Comparison of ENCODE assay signal across 10 mouse cellular contexts in genomic region chr13:102865494-102865893, GRCm38 (mm10).
A peak's percentile ranks its signal among the peaks of the same experiment; 100 is the strongest.
DNase-seq lines count a peak whose midpoint lies in the region; ATAC-seq and TF ChIP-seq lines count a peak whose summit lies in the region.
"Had no signal": no experiment of that assay in that cellular context is flagged by ENCODE, and none has a peak within 500 bp of the region (broad histone marks: within the 10 kb centered on the region; RNA-seq: fewer than 3 reads in every experiment).

No protein-coding gene starts in this region.

- H3K4me2 ChIP-seq in kidney, embryonic 16.5 days (replicated peaks; ENCODE audit: low read depth, low read length), result no peak overlapping the region
- no peak overlapping the region for H3K4me2 ChIP-seq in stomach, postnatal 0 days (replicated peaks; ENCODE audit: low read depth)
- H3K4me2 ChIP-seq: neural tube, embryonic 12.5 days had no signal

- peak; percentile 40; the same call in 1 of the 2 replicates for ATAC-seq in kidney, embryonic 16.5 days (ENCODE audit: low FRiP score, low TSS enrichment)
- no peak for ATAC-seq in stomach, postnatal 0 days (ENCODE audit: low FRiP score, low TSS enrichment)

- peaks cover 10% of the 10 kb centered on the region for H3K9me3 ChIP-seq in kidney, embryonic 16.5 days (ENCODE audit: low read length)
- no peaks in the 10 kb centered on the region for H3K9me3 ChIP-seq in stomach, postnatal 0 days (ENCODE audit: control insufficient read depth, low read length)

- no peak overlapping the region; the same call in 1 of the 2 replicates for H3K9ac ChIP-seq in heart, adult 2 months (ENCODE audit: low read depth, low read length)
- peak overlapping the region; percentile 49; the same call in 1 of the 2 replicates for H3K9ac ChIP-seq in kidney, embryonic 16.5 days (replicated peaks; ENCODE audit: low read length)
- no peak overlapping the region for H3K9ac ChIP-seq in stomach, postnatal 0 days (ENCODE audit: low read length)
- H3K9ac ChIP-seq: neural tube, embryonic 12.5 days had no signal

- DNase-seq in heart, adult 2 months, result no peak
- no peak for DNase-seq in heart, postnatal 36 days
- no peak for DNase-seq in kidney, postnatal 25 days
- no peak for DNase-seq in spleen, adult 2 months (ENCODE audit: low read depth in 1 of 2, low spot score in 2 of 2)
- no peak for DNase-seq in spleen, postnatal 10 days (ENCODE audit: low spot score in 2 of 2)
- no peak for DNase-seq in stomach, postnatal 0 days (ENCODE audit: low spot score)
- no peak for DNase-seq in right cerebral cortex, postnatal 4 days
- DNase-seq: right cerebral cortex, postnatal 25 days had no signal

- TF ChIP-seq EP300 in heart, adult 2 months (IDR thresholded peaks at IDR 0.05; ENCODE audit: insufficient read depth, low read depth, low read length), result no peak
- no peak for TF ChIP-seq EP300 in stomach, postnatal 0 days (optimal IDR thresholded peaks at IDR 0.05)

- H3K4me1 ChIP-seq in heart, adult 2 months (ENCODE audit: control insufficient read depth, insufficient read depth, low read length), result peaks cover 20% of the 10 kb centered on the region
- H3K4me1 ChIP-seq in kidney, embryonic 16.5 days (ENCODE audit: insufficient read depth, low read length), result peaks cover 25% of the 10 kb centered on the region
- no peaks in the 10 kb centered on the region for H3K4me1 ChIP-seq in spleen, adult 2 months (ENCODE audit: control insufficient read depth, insufficient read depth, insufficient read length)
- H3K4me1 ChIP-seq in stomach, postnatal 0 days (replicated peaks; ENCODE audit: control insufficient read depth, insufficient read depth), result no peaks in the 10 kb centered on the region

- WGBS in heart, adult 2 months, result 41% methylated on average over 3 of the region's 3 CpGs
- WGBS in kidney, embryonic 16.5 days, result 46% methylated on average over 3 of the region's 3 CpGs
- 76% methylated on average over 3 of the region's 3 CpGs for WGBS in spleen, adult 2 months
- WGBS in stomach, postnatal 0 days, result 44% methylated on average over 3 of the region's 3 CpGs

- peaks cover 31% of the 10 kb centered on the region for H3K36me3 ChIP-seq in heart, adult 2 months (ENCODE audit: control insufficient read depth, insufficient read depth, low read length)
- peaks cover 5% of the 10 kb centered on the region; the same call in 1 of the 2 replicates for H3K36me3 ChIP-seq in kidney, embryonic 16.5 days (ENCODE audit: insufficient read depth, low read length)
- no peaks in the 10 kb centered on the region for H3K36me3 ChIP-seq in spleen, adult 2 months (ENCODE audit: control insufficient read depth, insufficient read depth, low read length)
- H3K36me3 ChIP-seq in stomach, postnatal 0 days (ENCODE audit: control insufficient read depth, insufficient read depth, low read length), result no peaks in the 10 kb centered on the region
- H3K36me3 ChIP-seq: neural tube, embryonic 12.5 days had no signal

- no peak for TF ChIP-seq POLR2A in heart, adult 2 months (IDR thresholded peaks at IDR 0.05; ENCODE audit: insufficient read depth, low read depth, low read length)
- no peak for TF ChIP-seq POLR2A in spleen, adult 2 months (IDR thresholded peaks at IDR 0.05; ENCODE audit: low read depth, low read length)

- no peaks in the 10 kb centered on the region for H3K27me3 ChIP-seq in heart, adult 2 months (ENCODE audit: control insufficient read depth, insufficient read depth, low read length)
- H3K27me3 ChIP-seq in kidney, embryonic 16.5 days (ENCODE audit: insufficient read depth, low read length), result no peaks in the 10 kb centered on the region
- no peaks in the 10 kb centered on the region for H3K27me3 ChIP-seq in spleen, adult 2 months (ENCODE audit: control insufficient read depth, insufficient read depth, low read length)
- H3K27me3 ChIP-seq in stomach, postnatal 0 days (ENCODE audit: control insufficient read depth, insufficient read depth, low read length), result no peaks in the 10 kb centered on the region
- H3K27me3 ChIP-seq: neural tube, embryonic 12.5 days had no signal

- TF ChIP-seq CTCF in heart, adult 2 months (IDR thresholded peaks at IDR 0.05), result no peak
- no peak for TF ChIP-seq CTCF in spleen, adult 2 months (IDR thresholded peaks at IDR 0.05; ENCODE audit: extremely low read depth, insufficient read depth, insufficient read length, insufficient replicate concordance)
- no peak for TF ChIP-seq CTCF in stomach, postnatal 0 days (IDR thresholded peaks at IDR 0.05; ENCODE audit: low read depth)

- peaks cover 4% of the 10 kb centered on the region for H3K79me2 ChIP-seq in heart, adult 2 months (replicated peaks; ENCODE audit: control insufficient read depth, insufficient read depth, low read length)

- peak overlapping the region; percentile 32; the same call in 1 of the 2 replicates for H3K27ac ChIP-seq in heart, adult 2 months
- peak overlapping the region; percentile 88 for H3K27ac ChIP-seq in kidney, embryonic 16.5 days (ENCODE audit: low read length)
- H3K27ac ChIP-seq in spleen, adult 2 months (ENCODE audit: insufficient read depth, low read length), result peak overlapping the region; percentile 23; the same call in 1 of the 2 replicates
- peak overlapping the region; percentile 78 for H3K27ac ChIP-seq in stomach, postnatal 0 days (replicated peaks)
- H3K27ac ChIP-seq: neural tube, embryonic 12.5 days had no signal

- intact Hi-C loops in heart, adult 2 months (cut with DNase I), result no loop called here
- intact Hi-C loops in heart, postnatal 36 days (cut with DNase I), result no loop called here

- no peak overlapping the region for H3K4me3 ChIP-seq in heart, adult 2 months
- H3K4me3 ChIP-seq in kidney, embryonic 16.5 days (ENCODE audit: low read length), result no peak overlapping the region
- no peak overlapping the region for H3K4me3 ChIP-seq in spleen, adult 2 months (ENCODE audit: extremely low read depth, insufficient read depth, insufficient read length)
- H3K4me3 ChIP-seq in stomach, postnatal 0 days (ENCODE audit: low read depth, low read length), result no peak overlapping the region
- H3K4me3 ChIP-seq: neural tube, embryonic 12.5 days had no signal

Comparison
In these comparisons a context has a peak if more than half of its experiments do, and no peak if none do; other contexts are left out.
1. H3K27ac ChIP-seq: peak in every context shown above with its lines; median percentile 88 in kidney, embryonic 16.5 days; 78 in stomach, postnatal 0 days; 32 in heart, adult 2 months; 23 in spleen, adult 2 months.